Mouse (Mus musculus) lung, adult 2 months (tissue): Measurements from ENCODE around the gene Prdm8.

Experiments used
- CTCF ChIP-seq: fragments of 200-500 bp; IDR thresholded peaks from 2 replicates; pipeline ENCODE4 v1.5.1; 2011; ENCODE audit warnings: mild to moderate bottlenecking, low read length, control low read depth; ENCODE audit not compliant: insufficient read depth
- POLR2A ChIP-seq: fragments of 200-500 bp; IDR thresholded peaks from 2 replicates; pipeline ENCODE4 v1.6.1; 2011; ENCODE audit warnings: low read depth, mild to moderate bottlenecking, control low read depth, low read length, borderline replicate concordance; ENCODE audit errors: extremely low read depth

DNA sequence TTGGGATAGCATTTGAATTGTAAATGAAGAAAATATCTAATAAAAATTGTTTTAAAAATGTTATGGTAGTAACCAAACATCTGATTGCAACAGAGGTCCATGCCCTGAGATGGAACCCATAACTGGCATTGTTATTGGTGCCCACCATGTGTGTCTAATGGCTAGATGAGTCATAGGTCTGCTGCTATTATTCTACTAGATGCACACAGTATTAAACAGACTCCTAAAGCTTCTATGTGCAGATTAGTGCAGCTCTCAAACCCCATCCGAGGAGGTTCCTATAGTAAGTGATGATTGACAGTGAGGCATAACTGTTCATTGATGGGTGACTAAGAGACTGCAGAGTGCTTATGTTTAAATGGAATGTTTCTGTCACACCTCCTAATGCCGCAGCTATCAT, 59.7 kb downstream of the Prdm8 start:
- TF ChIP-seq POLR2A (no peak), CTCF (no peak)
